Mouse (Mus musculus) megakaryocyte, embryonic 14.5 days (primary cell): ENCODE data around the gene Ptprn2.

Experiments
- FLI1 ChIP-seq: IDR thresholded peaks from 2 replicates; pipeline ENCODE4 v1.6.1; 2012; ENCODE audit warnings: low read length, inconsistent platforms, mixed read lengths
- GATA1 ChIP-seq: IDR thresholded peaks from 3 replicates; pipeline ENCODE4 v1.6.1; 2012; ENCODE audit warnings: mixed read lengths, low read length, inconsistent platforms, borderline replicate concordance

GRCm38 (mm10) chr12:117092345-117093107 is 607.0 kb downstream of the Ptprn2 start:
- no peak; the same call in 2 of the 3 replicates for TF ChIP-seq GATA1
- TF ChIP-seq FLI1: no peak
